Mouse (Mus musculus) midbrain, embryonic 11.5 days (tissue): Measurements from ENCODE around the gene Rbmx2. TPM values are rescaled to one million over a fixed set of nuclear protein-coding genes. Genes with fewer than 3 reads are reported as not detected.

Source experiments
- ATAC-seq: fragments of 200-750 bp; cut with Nextera tagmentation; 2 replicates; pipeline ENCODE4 v1.8.0; 2017; ENCODE audit warnings: moderate TSS enrichment, moderate library complexity; ENCODE audit not compliant: low FRiP score
- DNase-seq: peaks from one replicate; pipeline ENCODE4 v3.0.0; 2015; ENCODE audit warnings: low spot score; ENCODE audit errors: missing footprints
- H3K27ac ChIP-seq: fragments of 300-500 bp; sonication (generic); 2 replicates; pipeline ENCODE4 v1.5.1; 2014; ENCODE audit warnings: low read depth, low read length
- H3K27me3 ChIP-seq: fragments of 300-500 bp; sonication (generic); 2 replicates; pipeline ENCODE4 v1.6.1; 2014; ENCODE audit warnings: mild to moderate bottlenecking, low read length, moderate library complexity, mixed read lengths; ENCODE audit not compliant: control insufficient read depth, insufficient read depth
- H3K36me3 ChIP-seq: fragments of 300-500 bp; sonication (generic); 2 replicates; pipeline ENCODE4 v1.6.1; 2014; ENCODE audit warnings: mild to moderate bottlenecking, low read length, moderate library complexity, mixed read lengths; ENCODE audit not compliant: control insufficient read depth, insufficient read depth
- H3K4me1 ChIP-seq: fragments of 300-500 bp; sonication (generic); 2 replicates; pipeline ENCODE4 v1.6.1; 2014; ENCODE audit warnings: low read length; ENCODE audit not compliant: control insufficient read depth, insufficient read depth
- H3K4me2 ChIP-seq: fragments of 300-500 bp; sonication (generic); 2 replicates; pipeline ENCODE4 v1.6.1; 2014; ENCODE audit warnings: mild to moderate bottlenecking, moderate library complexity
- H3K4me3 ChIP-seq: fragments of 300-500 bp; sonication (generic); 2 replicates; pipeline ENCODE4 v1.5.1; 2014; ENCODE audit warnings: low read depth, low read length
- H3K9ac ChIP-seq: fragments of 300-500 bp; sonication (generic); 2 replicates; pipeline ENCODE4 v1.6.1; 2014; ENCODE audit warnings: low read length
- H3K9me3 ChIP-seq: fragments of 300-500 bp; sonication (generic); 2 replicates; pipeline ENCODE4 v1.6.1; 2016; ENCODE audit warnings: low read length; ENCODE audit not compliant: control insufficient read depth
- WGBS: fragments of 180-500 bp; shearing (Covaris S2); extraction: QIAGEN DNeasy Blood & Tissue Kit; methylation state at CpG from one replicate; pipeline ENCODE4 v1.1.7; 2014; 5-methylcytosine and 5-hydroxymethylcytosine counted together
- polyA plus RNA-seq: library from polyadenylated mRNA; unstranded; fragments of >200 nt; fragmentation: Nextera tagmentation; extraction: Ambion mirVana; gene quantifications from 2 replicates; pipeline ENCODE4 v1.2.1, GENCODE M21; 2014

The Rbmx2 gene
- polyA plus RNA-seq, 1 experiment from 2014 or later: 25.3 TPM

DNA sequence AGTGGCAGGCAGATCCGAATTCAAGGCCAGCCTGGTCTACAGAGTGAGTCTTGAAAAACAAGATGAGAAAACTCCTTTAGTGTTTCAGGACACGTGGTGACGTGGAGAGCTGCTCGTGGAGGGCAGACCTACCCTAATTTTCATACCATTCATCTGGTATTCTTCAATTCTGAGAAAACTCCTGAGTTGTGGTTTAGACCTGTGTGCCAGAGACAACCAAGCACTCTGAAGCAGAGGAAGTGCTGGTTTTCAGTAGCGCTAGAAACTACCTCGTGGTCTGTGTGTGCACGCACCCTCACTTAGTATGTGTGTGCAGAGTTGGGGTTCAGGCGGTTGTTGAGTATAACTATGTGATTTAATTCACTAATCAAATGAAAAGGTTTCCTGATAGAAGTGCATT is 18.0 kb downstream of the Rbmx2 start:
- H3K36me3 ChIP-seq: no peaks in the 10 kb centered on the region
- H3K27ac ChIP-seq: no peak overlapping the region
- H3K4me2 ChIP-seq: no peak overlapping the region
- no peaks in the 10 kb centered on the region for H3K27me3 ChIP-seq
- DNase-seq: no peak
- no peak overlapping the region for H3K9ac ChIP-seq
- H3K4me3 ChIP-seq: no peak overlapping the region
- no peaks in the 10 kb centered on the region for H3K9me3 ChIP-seq
- ATAC-seq: no peak
- H3K4me1 ChIP-seq: no peaks in the 10 kb centered on the region
- WGBS: 91% methylated on average over 8 of the region's 8 CpGs

DNA sequence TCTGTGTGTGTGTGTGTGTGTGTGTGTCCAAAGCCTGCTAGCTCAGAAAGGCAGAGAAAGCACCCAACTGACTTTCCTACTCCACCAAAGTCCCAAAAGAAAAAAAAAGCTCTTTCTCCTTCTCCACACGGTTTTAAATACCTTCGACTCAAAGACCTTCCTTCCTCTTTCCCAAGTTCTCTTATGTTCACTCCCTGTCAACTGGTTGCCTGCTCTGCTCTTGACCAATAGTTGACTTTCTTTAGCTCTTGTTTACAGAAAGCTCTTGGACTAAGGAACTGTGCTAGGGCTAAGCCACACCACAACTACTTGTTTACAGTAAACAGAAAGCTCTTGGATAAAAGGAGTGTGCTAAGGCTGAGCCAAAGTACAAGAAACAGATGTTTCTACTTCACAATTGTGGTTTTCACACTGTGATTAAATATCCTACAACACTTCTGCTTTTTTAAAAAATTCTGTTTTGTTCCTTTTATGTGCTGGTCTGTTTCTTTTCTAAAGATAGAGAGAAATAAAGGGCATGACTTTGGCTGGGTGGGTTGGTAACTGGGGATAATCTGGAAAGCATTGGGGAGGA is 60.0 kb downstream of the Rbmx2 start:
- H3K4me3 ChIP-seq: no peak overlapping the region
- no peak overlapping the region for H3K9ac ChIP-seq
- DNase-seq (no peak), ATAC-seq (no peak)
- H3K4me2 ChIP-seq: no peak overlapping the region
- no peaks in the 10 kb centered on the region for H3K4me1 ChIP-seq
- H3K27ac ChIP-seq: no peak overlapping the region
- H3K36me3 ChIP-seq: no peaks in the 10 kb centered on the region
- H3K9me3 ChIP-seq: no peaks in the 10 kb centered on the region
- H3K27me3 ChIP-seq: no peaks in the 10 kb centered on the region
- 67% methylated on average over 2 of the region's 2 CpGs for WGBS

Other genes with a start within 250 kb of the Rbmx2 start
- 2.0 and 2.2 TPM in 2 replicates for gene Elf4, start 231.9 kb upstream of the Rbmx2 start, polyA plus RNA-seq
- 75.5 and 79.9 TPM in 2 replicates for gene Aifm1, start 181.4 kb upstream of the Rbmx2 start, polyA plus RNA-seq
- 25.2 and 27.3 TPM in 2 replicates for gene Rab33a, start 175.7 kb upstream of the Rbmx2 start, polyA plus RNA-seq
- gene Zfp280c, start 100.5 kb upstream of the Rbmx2 start, polyA plus RNA-seq: 21.2 and 24.4 TPM in 2 replicates
- gene Slc25a14, start 71.6 kb upstream of the Rbmx2 start, polyA plus RNA-seq: 26.8 and 30.3 TPM in 2 replicates
- not detected in 2 replicates for gene Gpr119, start 20.5 kb upstream of the Rbmx2 start, polyA plus RNA-seq
- gene Gm595, start 182.7 kb downstream of the Rbmx2 start, polyA plus RNA-seq: not detected in 2 replicates